Mouse (Mus musculus): Measurements from ENCODE around the gene Prdm16. TPM values are rescaled to one million over a fixed set of nuclear protein-coding genes. Genes with fewer than 3 reads are reported as not detected.
A peak's percentile ranks its signal among the peaks of the same experiment; 100 is the strongest.

The Prdm16 gene
- polyA plus RNA-seq, 1 experiment from 2014 or later, result 41.5 TPM

GRCm38 (mm10) chr4:154386810-154387209 is 249.9 kb downstream of the Prdm16 start:
- no peaks in the 10 kb centered on the region for H3K27me3 ChIP-seq
- no peaks in the 10 kb centered on the region for H3K36me3 ChIP-seq
- H3K9me3 ChIP-seq, result no peaks in the 10 kb centered on the region
- H3K27ac ChIP-seq, result peak overlapping the region; percentile 84
- WGBS, result 8% methylated on average over 8 of the region's 8 CpGs
- H3K9ac ChIP-seq, result no peak overlapping the region
- ATAC-seq (ENCODE audit: insufficient number of reproducible peaks, insufficient read depth, low FRiP score, low TSS enrichment), result no peak
- H3K4me3 ChIP-seq, result no peak overlapping the region
- no peak overlapping the region for H3K4me2 ChIP-seq (replicated peaks)
- peaks cover 69% of the 10 kb centered on the region for H3K4me1 ChIP-seq

DNA sequence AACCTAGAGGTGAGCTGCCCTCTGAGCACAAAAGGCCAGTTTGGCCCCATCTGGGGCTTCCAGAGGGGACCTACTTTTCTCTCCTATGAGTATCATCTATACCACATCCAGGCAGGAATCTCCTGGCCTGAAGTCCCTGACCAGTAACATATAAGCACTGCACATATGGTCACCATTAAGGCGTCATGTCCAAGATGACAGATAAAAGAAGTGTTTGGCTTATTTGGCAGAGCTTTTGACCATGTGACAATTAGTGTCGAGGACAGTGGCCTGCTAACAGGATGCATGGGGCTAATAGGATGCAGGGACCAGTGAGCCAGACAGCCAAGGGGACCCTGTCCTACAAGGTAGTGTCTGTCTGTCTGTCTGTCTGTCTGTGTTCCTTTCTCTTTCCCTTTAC is 250.8 kb downstream of the Prdm16 start:
- Histone ChIP-seq H3K27ac (peak overlapping the region; percentile 84), H3K9ac (no peak overlapping the region), H3K4me3 (no peak overlapping the region), H3K4me1 (peaks cover 60% of the 10 kb centered on the region), H3K9me3 (no peaks in the 10 kb centered on the region), H3K36me3 (no peaks in the 10 kb centered on the region), H3K4me2 (replicated peaks) (no peak overlapping the region), H3K27me3 (no peaks in the 10 kb centered on the region)
- ATAC-seq (ENCODE audit: insufficient number of reproducible peaks, insufficient read depth, low FRiP score, low TSS enrichment), result no peak
- 18% methylated on average over 2 of the region's 2 CpGs for WGBS

- Histone ChIP-seq H3K4me3 (no peak overlapping the region), H3K36me3 (no peaks in the 10 kb centered on the region), H3K27ac (peak overlapping the region; percentile 84), H3K4me1 (peaks cover 53% of the 10 kb centered on the region), H3K9me3 (no peaks in the 10 kb centered on the region), H3K4me2 (replicated peaks) (0 out of 2 replicates have a peak overlapping the region, but pooled peaks have one; percentile 2), H3K9ac (no peak overlapping the region), H3K27me3 (no peaks in the 10 kb centered on the region)
- WGBS, result 33% methylated on average over 8 of the region's 8 CpGs
- ATAC-seq (ENCODE audit: insufficient number of reproducible peaks, insufficient read depth, low FRiP score, low TSS enrichment), result no peak
Observed at GRCm38 (mm10) chr4:154385208-154385607, 251.5 kb downstream of the Prdm16 start.

DNA sequence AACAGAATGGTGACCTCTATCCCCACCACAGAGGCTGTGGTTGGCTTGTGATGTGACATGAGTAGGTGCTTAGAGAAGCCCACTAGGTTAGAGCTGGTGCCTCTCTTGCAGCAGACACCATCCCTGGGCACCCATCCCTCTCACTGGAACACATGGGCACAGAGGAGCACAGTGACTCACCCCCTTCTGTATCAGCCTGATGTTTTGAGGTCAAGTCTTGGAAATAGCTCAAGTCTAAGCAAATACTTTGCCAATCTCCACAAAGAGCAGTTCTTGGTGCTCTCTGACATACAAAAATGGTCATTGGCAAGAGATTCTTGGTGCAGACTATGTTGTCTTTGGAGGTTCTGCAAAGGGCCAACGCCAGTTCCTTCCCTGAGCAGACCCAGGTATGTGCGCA is 257.8 kb downstream of the Prdm16 start:
- no peak for ATAC-seq (ENCODE audit: insufficient number of reproducible peaks, insufficient read depth, low FRiP score, low TSS enrichment)
- no peaks in the 10 kb centered on the region for H3K4me1 ChIP-seq

DNA sequence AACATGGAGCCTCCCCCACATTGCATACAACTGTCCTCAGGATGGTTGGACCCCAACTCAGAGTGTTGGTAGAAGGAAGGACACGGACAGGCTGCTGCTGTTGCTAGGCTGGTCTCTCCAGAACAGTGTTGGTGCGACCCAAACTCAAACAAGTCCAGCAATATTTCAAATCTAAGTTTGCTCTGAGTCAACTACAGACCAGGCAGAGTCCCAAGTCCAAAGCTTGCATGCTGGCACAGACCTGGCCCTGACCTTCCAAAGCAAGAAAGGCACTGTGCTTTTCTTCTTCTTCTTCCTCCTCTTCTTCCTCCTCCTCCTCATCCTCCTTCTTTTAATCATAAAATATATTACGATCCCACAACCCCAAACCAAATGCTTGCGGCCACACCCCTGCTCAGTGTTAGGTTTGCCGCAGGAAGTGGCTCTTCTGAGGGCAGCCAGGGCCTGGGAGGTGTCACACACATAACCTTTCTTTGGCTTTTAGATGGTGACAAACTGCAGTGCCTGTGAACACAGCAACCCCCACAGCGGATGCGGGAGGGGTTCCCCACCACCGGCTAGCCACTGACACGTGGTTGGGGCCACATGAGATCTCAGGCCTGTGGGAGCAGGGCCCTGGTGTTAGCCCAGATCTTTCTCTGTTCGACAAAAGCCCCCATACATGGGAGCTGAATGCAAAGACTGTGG is 260.6 kb downstream of the Prdm16 start:
- no peak overlapping the region for H3K27ac ChIP-seq
- ATAC-seq (ENCODE audit: insufficient number of reproducible peaks, insufficient read depth, low FRiP score, low TSS enrichment), result no peak
- 83% methylated on average over 10 of the region's 10 CpGs for WGBS

More for the DNA sequence above, 257.8 kb downstream of the Prdm16 start:
- no peaks in the 10 kb centered on the region for H3K9me3 ChIP-seq
- WGBS, result 98% methylated on average over 2 of the region's 2 CpGs
- no peaks in the 10 kb centered on the region for H3K27me3 ChIP-seq
- H3K27ac ChIP-seq, result no peak overlapping the region
- no peak overlapping the region for H3K4me3 ChIP-seq
- H3K4me2 ChIP-seq (replicated peaks), result no peak overlapping the region
- H3K9ac ChIP-seq, result no peak overlapping the region
- no peaks in the 10 kb centered on the region for H3K36me3 ChIP-seq

GRCm38 (mm10) chr4:154371542-154372247 is 265.0 kb downstream of the Prdm16 start:
- WGBS, result 70% methylated on average over 13 of the region's 13 CpGs
- Histone ChIP-seq H3K9ac (no peak overlapping the region), H3K27me3 (no peaks in the 10 kb centered on the region), H3K4me2 (replicated peaks) (no peak overlapping the region), H3K27ac (no peak overlapping the region), H3K4me3 (no peak overlapping the region), H3K36me3 (no peaks in the 10 kb centered on the region), H3K4me1 (peaks cover 13% of the 10 kb centered on the region; the same call in 1 of the 2 replicates), H3K9me3 (no peaks in the 10 kb centered on the region)
- no peak for ATAC-seq (ENCODE audit: insufficient number of reproducible peaks, insufficient read depth, low FRiP score, low TSS enrichment)

More for the DNA sequence above, 260.6 kb downstream of the Prdm16 start:
- Histone ChIP-seq H3K36me3 (no peaks in the 10 kb centered on the region), H3K4me3 (no peak overlapping the region), H3K27me3 (no peaks in the 10 kb centered on the region), H3K4me1 (peaks cover 7% of the 10 kb centered on the region; the same call in 1 of the 2 replicates), H3K9me3 (no peaks in the 10 kb centered on the region), H3K4me2 (replicated peaks) (no peak overlapping the region), H3K9ac (no peak overlapping the region)

DNA sequence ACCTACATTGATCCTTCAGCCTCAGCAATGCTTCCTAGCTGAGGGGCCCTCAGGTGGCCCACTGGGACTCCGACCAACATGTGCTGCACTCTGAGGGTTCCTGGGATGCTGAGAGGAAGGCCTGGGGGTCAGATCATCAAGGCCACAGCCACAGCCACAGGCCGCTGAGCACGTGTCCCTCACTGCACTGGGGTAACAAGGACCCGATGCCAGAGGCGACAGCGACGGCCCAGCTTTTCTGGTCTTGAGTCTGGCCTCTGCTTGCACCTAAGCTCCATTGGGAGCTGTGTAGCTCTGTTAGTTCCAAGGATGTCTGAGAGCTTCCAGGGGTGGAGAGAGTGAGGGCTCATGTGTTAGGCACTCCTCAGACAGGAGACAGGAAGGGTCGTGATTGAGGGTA is 265.8 kb downstream of the Prdm16 start:
- no peak for ATAC-seq (ENCODE audit: insufficient number of reproducible peaks, insufficient read depth, low FRiP score, low TSS enrichment)
- Histone ChIP-seq H3K36me3 (no peaks in the 10 kb centered on the region), H3K27me3 (no peaks in the 10 kb centered on the region), H3K27ac (no peak overlapping the region), H3K4me3 (no peak overlapping the region), H3K9ac (no peak overlapping the region), H3K4me2 (replicated peaks) (no peak overlapping the region), H3K4me1 (peaks cover 18% of the 10 kb centered on the region; the same call in 1 of the 2 replicates), H3K9me3 (no peaks in the 10 kb centered on the region)
- 62% methylated on average over 8 of the region's 8 CpGs for WGBS

GRCm38 (mm10) chr4:154369089-154369488 is 267.6 kb downstream of the Prdm16 start:
- ATAC-seq (ENCODE audit: insufficient number of reproducible peaks, insufficient read depth, low FRiP score, low TSS enrichment), result no peak
- H3K27ac ChIP-seq, result no peak overlapping the region
- no peak overlapping the region for H3K9ac ChIP-seq
- no peak overlapping the region for H3K4me2 ChIP-seq (replicated peaks)
- peaks cover 18% of the 10 kb centered on the region; the same call in 1 of the 2 replicates for H3K4me1 ChIP-seq
- 78% methylated on average over 5 of the region's 5 CpGs for WGBS
- no peaks in the 10 kb centered on the region for H3K27me3 ChIP-seq
- no peaks in the 10 kb centered on the region for H3K36me3 ChIP-seq
- H3K4me3 ChIP-seq, result no peak overlapping the region
- no peaks in the 10 kb centered on the region for H3K9me3 ChIP-seq

DNA sequence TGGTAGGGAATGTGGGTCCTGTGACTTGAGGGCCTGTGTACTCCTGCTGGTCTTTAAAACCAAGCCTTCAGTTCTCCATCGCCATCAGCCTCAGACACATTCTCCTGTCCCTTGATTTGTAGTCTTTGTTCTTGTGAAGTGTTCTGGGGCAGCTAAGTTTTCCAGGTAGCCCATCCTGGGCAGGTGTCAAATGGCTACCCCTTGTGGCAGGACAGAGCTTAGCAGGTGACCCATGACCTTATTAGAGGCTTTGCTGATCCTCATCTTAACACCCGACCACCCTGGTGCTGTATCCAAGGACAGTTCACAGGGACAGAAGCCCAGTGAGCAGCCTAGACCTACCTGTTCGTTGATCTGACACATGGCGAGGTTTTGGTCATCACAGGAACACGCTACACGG is 269.8 kb downstream of the Prdm16 start:
- Histone ChIP-seq H3K4me3 (no peak overlapping the region), H3K9ac (no peak overlapping the region), H3K27ac (peak overlapping the region; percentile 61), H3K27me3 (no peaks in the 10 kb centered on the region), H3K4me2 (replicated peaks) (no peak overlapping the region), H3K4me1 (peaks cover 17% of the 10 kb centered on the region; the same call in 1 of the 2 replicates), H3K9me3 (no peaks in the 10 kb centered on the region), H3K36me3 (no peaks in the 10 kb centered on the region)
- 81% methylated on average over 6 of the region's 6 CpGs for WGBS
- ATAC-seq (ENCODE audit: insufficient number of reproducible peaks, insufficient read depth, low FRiP score, low TSS enrichment), result no peak

DNA sequence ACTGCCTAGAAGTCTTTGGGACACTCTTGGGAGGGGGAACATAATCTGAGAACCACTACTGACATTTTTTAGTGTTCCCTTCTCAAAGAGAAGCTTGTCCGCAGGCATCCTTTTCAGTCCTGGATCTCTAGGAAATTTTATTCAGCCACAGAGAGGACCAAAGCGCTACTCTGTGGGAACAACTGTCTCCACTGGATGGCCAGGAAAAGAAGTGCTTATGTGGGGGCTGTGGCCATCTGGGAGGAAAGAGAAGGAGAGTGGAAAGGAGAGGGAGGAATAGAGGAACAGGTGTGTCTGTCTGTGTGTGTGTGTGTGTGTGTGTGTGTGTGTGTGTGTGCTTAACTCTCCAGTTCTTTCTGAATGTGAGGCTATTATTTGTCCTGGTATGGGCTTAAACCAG is 271.9 kb downstream of the Prdm16 start:
- no peak overlapping the region for H3K27ac ChIP-seq
- H3K4me2 ChIP-seq (replicated peaks), result no peak overlapping the region
- H3K36me3 ChIP-seq, result no peaks in the 10 kb centered on the region
- ATAC-seq (ENCODE audit: insufficient number of reproducible peaks, insufficient read depth, low FRiP score, low TSS enrichment), result no peak
- WGBS, result 83% methylated on average over 2 of the region's 2 CpGs
- H3K4me1 ChIP-seq, result peaks cover 8% of the 10 kb centered on the region; the same call in 1 of the 2 replicates
- H3K27me3 ChIP-seq, result no peaks in the 10 kb centered on the region
- no peak overlapping the region for H3K4me3 ChIP-seq
- no peaks in the 10 kb centered on the region for H3K9me3 ChIP-seq
- H3K9ac ChIP-seq, result no peak overlapping the region

- ATAC-seq (ENCODE audit: insufficient number of reproducible peaks, insufficient read depth, low FRiP score, low TSS enrichment), result no peak
Observed at GRCm38 (mm10) chr4:154360850-154361249, 275.8 kb downstream of the Prdm16 start.

DNA sequence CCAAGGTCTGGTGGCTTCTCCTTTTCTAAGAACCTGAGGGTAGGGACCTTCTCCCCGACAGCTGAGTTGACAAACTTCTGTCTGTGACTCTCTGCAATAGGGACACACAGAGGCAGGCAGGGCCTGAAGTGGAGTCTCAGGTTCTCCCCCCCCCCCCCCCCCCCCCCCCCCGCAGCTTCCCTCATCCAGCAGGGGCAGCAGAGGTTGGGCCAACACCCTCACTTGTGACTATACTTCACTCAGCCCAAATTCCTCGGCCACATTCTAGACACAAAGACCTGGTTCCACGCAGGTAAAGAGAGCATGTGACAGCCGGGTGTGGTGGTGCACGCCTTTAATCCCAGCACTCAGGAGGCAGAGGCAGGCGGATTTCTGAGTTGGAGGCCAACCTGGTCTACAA is 276.2 kb downstream of the Prdm16 start:
- ATAC-seq (ENCODE audit: insufficient number of reproducible peaks, insufficient read depth, low FRiP score, low TSS enrichment), result no peak
- 90% methylated on average over 6 of the region's 7 CpGs for WGBS
- Histone ChIP-seq H3K4me1 (peaks cover 12% of the 10 kb centered on the region; the same call in 1 of the 2 replicates), H3K27ac (no peak overlapping the region), H3K4me3 (no peak overlapping the region), H3K36me3 (no peaks in the 10 kb centered on the region), H3K9ac (no peak overlapping the region), H3K4me2 (replicated peaks) (no peak overlapping the region), H3K9me3 (no peaks in the 10 kb centered on the region), H3K27me3 (no peaks in the 10 kb centered on the region)

More at GRCm38 (mm10) chr4:154360850-154361249, 275.8 kb downstream of the Prdm16 start:
- WGBS, result 87% methylated on average over 3 of the region's 3 CpGs
- H3K9ac ChIP-seq, result no peak overlapping the region
- H3K36me3 ChIP-seq, result no peaks in the 10 kb centered on the region
- H3K9me3 ChIP-seq, result no peaks in the 10 kb centered on the region
- H3K4me3 ChIP-seq, result no peak overlapping the region
- no peak overlapping the region for H3K27ac ChIP-seq
- H3K4me1 ChIP-seq, result peaks cover 12% of the 10 kb centered on the region; the same call in 1 of the 2 replicates
- H3K4me2 ChIP-seq (replicated peaks), result no peak overlapping the region
- no peaks in the 10 kb centered on the region for H3K27me3 ChIP-seq
